In genomic region chr10:94311511-94312006, GRCm38 (mm10) we compare ENCODE assay signal across 8 mouse cellular contexts. TPM values are rescaled to one million over a fixed set of nuclear protein-coding genes. Genes with fewer than 3 reads are reported as not detected.
A peak's percentile ranks its signal among the peaks of the same experiment; 100 is the strongest.
DNase-seq lines count a peak whose midpoint lies in the region; ATAC-seq and TF ChIP-seq lines count a peak whose summit lies in the region.

Gene Tmcc3 (plus strand): TSS chr10:94311949.

- TF ChIP-seq CTCF in CH12.LX (conservative IDR thresholded peaks at IDR 0.05 in 1 of 2, IDR thresholded peaks at IDR 0.05 in 1 of 2; ENCODE audit: low read depth in 2 of 2, low read length in 2 of 2) = peak in 1 of 2 experiments; percentile 38; a peak in 2 of 4 replicates

- TF ChIP-seq EP300 in CH12.LX (IDR thresholded peaks at IDR 0.05; ENCODE audit: low read length) = no peak

- H3ac ChIP-seq in myocyte (ENCODE audit: control insufficient read depth, insufficient read length) = no peak within 1 kb of the TSS

- 3% methylated on average over 19 of the region's 19 CpGs for WGBS in embryonic facial prominence, embryonic 11.5 days
- WGBS in heart, embryonic 13.5 days = 3% methylated on average over 19 of the region's 19 CpGs

- dilution Hi-C loops in CH12.LX (cut with MboI; ENCODE audit: extremely low pct_ligation_motif_present, extremely low pct_unique_long_range_greater_than_20kb, low sequenced_read_pairs) = no loop called here

- H3K4me2 ChIP-seq in CH12.LX (ENCODE audit: insufficient read depth, low read depth, poor library complexity, severe bottlenecking) (peak within 1 kb of the TSS; percentile 70), myocyte (ENCODE audit: low read depth) (no peak within 1 kb of the TSS)
- H3K4me2 ChIP-seq in embryonic facial prominence, embryonic 11.5 days (ENCODE audit: low read depth, low read length) = peak within 1 kb of the TSS; percentile 92
- peak within 1 kb of the TSS; percentile 91 for H3K4me2 ChIP-seq in heart, embryonic 13.5 days

- H3K36me3 ChIP-seq in CH12.LX (replicated peaks in 1 of 2; ENCODE audit: control insufficient read depth in 1 of 2, insufficient read depth in 1 of 2, low read length in 1 of 2) (no peaks in the 10 kb centered on the region), myocyte (ENCODE audit: control insufficient read depth, insufficient read depth) (no peaks in the 10 kb centered on the region)
- no peaks in the 10 kb centered on the region for H3K36me3 ChIP-seq in embryonic facial prominence, embryonic 11.5 days (replicated peaks; ENCODE audit: control insufficient read depth, insufficient read depth, low read depth, low read length)
- H3K36me3 ChIP-seq in heart, embryonic 13.5 days = no peaks in the 10 kb centered on the region

- peak; percentile 28 for TF ChIP-seq RAD21 in CH12.LX (IDR thresholded peaks at IDR 0.05; ENCODE audit: low read depth, low read length)

- peaks cover 6 to 8% of the 10 kb centered on the region in 2 experiments; a peak in 3 of 4 replicates for H3K4me1 ChIP-seq in CH12.LX (ENCODE audit: control insufficient read depth in 1 of 2, insufficient read depth in 2 of 2)
- no peaks in the 10 kb centered on the region for H3K4me1 ChIP-seq in embryonic facial prominence, embryonic 11.5 days (ENCODE audit: control insufficient read depth, insufficient read depth, low read length)
- peaks cover 8% of the 10 kb centered on the region; the same call in 1 of the 2 replicates for H3K4me1 ChIP-seq in heart, embryonic 13.5 days

- peak within 1 kb of the TSS; percentile 71 for H3K9ac ChIP-seq in CH12.LX (ENCODE audit: insufficient read depth, low read depth)
- peak within 1 kb of the TSS; percentile 54 for H3K9ac ChIP-seq in embryonic facial prominence, embryonic 11.5 days (replicated peaks; ENCODE audit: low read length)
- H3K9ac ChIP-seq in heart, embryonic 13.5 days = peak within 1 kb of the TSS; percentile 77

- H3K27me3 ChIP-seq in CH12.LX (replicated peaks) (no peaks in the 10 kb centered on the region), myocyte (ENCODE audit: control insufficient read depth, insufficient read depth, insufficient read length) (peaks cover 13% of the 10 kb centered on the region)
- H3K27me3 ChIP-seq in embryonic facial prominence, embryonic 11.5 days (ENCODE audit: control insufficient read depth, insufficient read depth, low read length) = peaks cover 6% of the 10 kb centered on the region
- peaks cover 29% of the 10 kb centered on the region for H3K27me3 ChIP-seq in heart, embryonic 13.5 days (replicated peaks)

- H3K79me2 ChIP-seq in CH12.LX (replicated peaks; ENCODE audit: control insufficient read depth, extremely low read depth, insufficient read depth, poor library complexity, severe bottlenecking) (no peaks in the 10 kb centered on the region; the same call in 1 of the 2 replicates), myocyte (ENCODE audit: control insufficient read depth, insufficient read depth) (no peaks in the 10 kb centered on the region)

- TF ChIP-seq POLR2A in CH12.LX (IDR thresholded peaks at IDR 0.05; ENCODE audit: low read depth, low read length) (no peak), myocyte (IDR thresholded peaks at IDR 0.05; ENCODE audit: insufficient read length, low read depth) (no peak)

- peak within 1 kb of the TSS; percentile 26 to 71 (median 45) for H3K4me3 ChIP-seq in CH12.LX (replicated peaks in 1 of 3; ENCODE audit: low read depth in 2 of 3, low read length in 2 of 3, poor library complexity in 1 of 3)
- H3K4me3 ChIP-seq in embryonic facial prominence, embryonic 11.5 days (ENCODE audit: low read depth, low read length) = peak within 1 kb of the TSS; percentile 42
- peak within 1 kb of the TSS; percentile 57 for H3K4me3 ChIP-seq in heart, embryonic 13.5 days
- no peak within 1 kb of the TSS for H3K4me3 ChIP-seq in myocyte

- peak within 1 kb of the TSS; percentile 44 for H3K27ac ChIP-seq in CH12.LX (ENCODE audit: insufficient read depth, low read depth)
- H3K27ac ChIP-seq in embryonic facial prominence, embryonic 11.5 days (replicated peaks; ENCODE audit: low read depth, low read length) = no peak within 1 kb of the TSS
- H3K27ac ChIP-seq in heart, embryonic 13.5 days (replicated peaks) = no peak within 1 kb of the TSS

- no peaks in the 10 kb centered on the region for H3K9me3 ChIP-seq in CH12.LX (replicated peaks; ENCODE audit: low read length)
- H3K9me3 ChIP-seq in embryonic facial prominence, embryonic 11.5 days (replicated peaks; ENCODE audit: control insufficient read depth, low read length) = no peaks in the 10 kb centered on the region
- H3K9me3 ChIP-seq in heart, embryonic 13.5 days = no peaks in the 10 kb centered on the region

- ATAC-seq in embryonic facial prominence, embryonic 11.5 days (replicated peaks; ENCODE audit: insufficient number of reproducible peaks, low FRiP score, low TSS enrichment, low read depth) = peak; percentile 70; the same call in 1 of the 2 replicates
- ATAC-seq in heart, embryonic 13.5 days (ENCODE audit: extremely low read depth, insufficient number of reproducible peaks, low FRiP score, low TSS enrichment) = no peak

- peak; percentile 40 to 53 for DNase-seq in cerebellum, postnatal 10 days
- DNase-seq in cerebellum, postnatal 4 days (ENCODE audit: low spot score in 2 of 2) = no peak
- DNase-seq in CH12.LX (ENCODE audit: extremely low read depth) = no peak
- no peak for DNase-seq in embryonic facial prominence, embryonic 11.5 days (ENCODE audit: low spot score)
- DNase-seq in layer of hippocampus, postnatal 36 days = no peak
- no peak for DNase-seq in Muller cell, postnatal 12 days (ENCODE audit: inconsistent ontology term)

- in situ Hi-C loops in CH12.LX (cut with MboI; ENCODE audit: low pct_ligation_motif_present, low pct_unique_long_range_greater_than_20kb, low sequenced_read_pairs) = no loop called here

TF ChIP-seq in CH12.LX, 34 proteins besides CTCF, POLR2A, EP300 and RAD21:
- no peak for TF ChIP-seq TBP (conservative IDR thresholded peaks at IDR 0.05; ENCODE audit: low read depth, low read length)
- peak; percentile 34 for TF ChIP-seq SMC3 (IDR thresholded peaks at IDR 0.05; ENCODE audit: low read depth, low read length)

TF ChIP-seq in myocyte, 11 proteins besides CTCF, POLR2A, EP300 and RAD21:
- TF ChIP-seq TCF12 (IDR thresholded peaks at IDR 0.05; ENCODE audit: insufficient read depth, poor library complexity, severe bottlenecking) (no peak), MYOD1 (IDR thresholded peaks at IDR 0.05; ENCODE audit: control insufficient read depth in 1 of 3, insufficient read length in 2 of 3, low read depth in 2 of 3) (no peak), MAX (IDR thresholded peaks at IDR 0.05; ENCODE audit: low read depth) (no peak), USF1 (IDR thresholded peaks at IDR 0.05; ENCODE audit: low read depth) (no peak), REST (IDR thresholded peaks at IDR 0.05; ENCODE audit: insufficient read depth, insufficient read length) (no peak), E2F4 (IDR thresholded peaks at IDR 0.05; ENCODE audit: insufficient read depth) (no peak), CEBPB (IDR thresholded peaks at IDR 0.05; ENCODE audit: insufficient read depth, poor library complexity, severe bottlenecking) (no peak), TCF3 (IDR thresholded peaks at IDR 0.05; ENCODE audit: insufficient read length, low read depth) (no peak), MYOG (IDR thresholded peaks at IDR 0.05; ENCODE audit: control insufficient read depth in 1 of 3, insufficient read depth in 1 of 3, insufficient read length in 2 of 3, low read depth in 2 of 3) (no peak), SRF (IDR thresholded peaks at IDR 0.05; ENCODE audit: control insufficient read depth, insufficient read length, low read depth) (no peak), POLR2AphosphoS2 (IDR thresholded peaks at IDR 0.05; ENCODE audit: insufficient read length, low read depth) (no peak)

RNA-seq across cellular contexts. Expression of gene Tmcc3, which starts in this region (rescaled TPM):
- total RNA-seq in CH12.LX (2012; rRNA removed) (23.3 and 30.1 TPM in 2 replicates), CH12.LX (2014; rRNA removed) (11.3 and 11.4 TPM in 2 replicates)
- polyA plus RNA-seq in CH12.LX (2012; ENCODE audit: insufficient read length, low read depth) (21.3 and 23.1 TPM in 2 replicates), myocyte (2012; fragmentation: generic; extraction: Trizol) (16.6 TPM)
- polyA plus RNA-seq in embryonic facial prominence, embryonic 11.5 days (2014; fragmentation: Nextera tagmentation; extraction: Ambion mirVana) = 3.0 and 4.1 TPM in 2 replicates
- 6.2 and 7.3 TPM in 2 replicates for polyA plus RNA-seq in heart, embryonic 13.5 days (2015; fragmentation: Nextera tagmentation; extraction: Ambion mirVana)
- 10 to 100 TPM; 45.8 to 46.6 TPM for total RNA-seq in layer of hippocampus, postnatal 36 days (2021)

Comparison
In these comparisons a context has a peak if more than half of its experiments do, and no peak if none do; other contexts are left out.
1. DNase-seq: peak in cerebellum, postnatal 10 days (2 of 2); none in cerebellum, postnatal 4 days (0 of 2), CH12.LX (single experiment), embryonic facial prominence, embryonic 11.5 days (single experiment), layer of hippocampus, postnatal 36 days (0 of 2) and Muller cell, postnatal 12 days (single experiment).
2. Peak in every context shown above with its lines, with median percentiles within 50 percentile points of each other: H3K9ac ChIP-seq.